In the genomic region with DNA sequence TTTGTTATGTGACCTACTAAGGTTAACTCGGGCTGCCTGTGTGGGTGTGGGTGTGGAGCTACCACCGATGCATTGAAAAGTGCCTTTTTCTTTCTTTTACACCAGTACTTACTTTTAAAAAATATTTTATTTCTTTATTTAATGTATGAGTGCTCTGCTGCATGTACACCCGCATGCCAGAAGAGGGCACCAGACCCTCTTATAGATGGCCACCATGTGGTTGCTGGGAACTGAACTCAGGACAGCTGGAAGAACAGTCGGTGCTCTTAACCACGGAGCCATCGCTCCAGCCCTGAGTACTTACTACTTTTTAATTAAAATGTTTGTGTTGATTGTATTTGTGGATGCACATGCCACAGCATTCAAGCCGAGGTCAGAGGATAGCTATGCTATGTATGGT, we compare ENCODE assay signal across 9 mouse cellular contexts. TPM values are rescaled to one million over a fixed set of nuclear protein-coding genes. Genes with fewer than 3 reads are reported as not detected.
A peak's percentile ranks its signal among the peaks of the same experiment; 100 is the strongest.
DNase-seq lines count a peak whose midpoint lies in the region; ATAC-seq and TF ChIP-seq lines count a peak whose summit lies in the region.
"Had no signal": no experiment of that assay in that cellular context is flagged by ENCODE, and none has a peak within 500 bp of the region (broad histone marks: within the 10 kb centered on the region; RNA-seq: fewer than 3 reads in every experiment).

No protein-coding gene starts in this region.

- no peak overlapping the region for H3K27ac ChIP-seq in kidney, adult 2 months (ENCODE audit: insufficient read depth, low read depth, low read length)
- H3K27ac ChIP-seq in kidney, embryonic 14.5 days (ENCODE audit: low read depth, low read length) = no peak overlapping the region
- no peak overlapping the region for H3K27ac ChIP-seq in CH12.LX (ENCODE audit: insufficient read depth, low read depth)
- H3K27ac ChIP-seq: embryonic facial prominence, embryonic 12.5 days; heart, embryonic 15.5 days had no signal

- H3K4me2 ChIP-seq in kidney, embryonic 14.5 days (replicated peaks; ENCODE audit: low read depth, low read length) = no peak overlapping the region
- no peak overlapping the region for H3K4me2 ChIP-seq in CH12.LX (ENCODE audit: insufficient read depth, low read depth, poor library complexity, severe bottlenecking)
- H3K4me2 ChIP-seq: embryonic facial prominence, embryonic 12.5 days; heart, embryonic 15.5 days had no signal

- TF ChIP-seq EP300 in CH12.LX (IDR thresholded peaks at IDR 0.05; ENCODE audit: low read length) = no peak

- in situ Hi-C loops in CH12.LX (cut with MboI; ENCODE audit: low pct_ligation_motif_present, low pct_unique_long_range_greater_than_20kb, low sequenced_read_pairs) = no loop called here

- WGBS in kidney, adult 2 months = 34% methylated on average over 7 of the region's 7 CpGs
- WGBS in kidney, embryonic 14.5 days = 42% methylated on average over 7 of the region's 7 CpGs

- no peak overlapping the region for H3K4me3 ChIP-seq in kidney, adult 2 months (ENCODE audit: insufficient read depth, low read depth, low read length)
- no peak overlapping the region for H3K4me3 ChIP-seq in kidney, embryonic 14.5 days (ENCODE audit: low read length)
- no peak overlapping the region for H3K4me3 ChIP-seq in CH12.LX (replicated peaks in 1 of 3; ENCODE audit: low read depth in 2 of 3, low read length in 2 of 3, poor library complexity in 1 of 3)
- H3K4me3 ChIP-seq: embryonic facial prominence, embryonic 12.5 days; heart, embryonic 15.5 days had no signal

- no peak overlapping the region for H3K9ac ChIP-seq in kidney, embryonic 14.5 days (ENCODE audit: low read depth, low read length)
- H3K9ac ChIP-seq in CH12.LX (ENCODE audit: insufficient read depth, low read depth) = no peak overlapping the region
- H3K9ac ChIP-seq: embryonic facial prominence, embryonic 12.5 days; heart, embryonic 15.5 days had no signal

- H3K36me3 ChIP-seq in kidney, adult 2 months (ENCODE audit: control insufficient read depth, insufficient read depth, low read length) = no peaks in the 10 kb centered on the region
- no peaks in the 10 kb centered on the region for H3K36me3 ChIP-seq in kidney, embryonic 14.5 days (ENCODE audit: control insufficient read depth, insufficient read depth, low read length)
- H3K36me3 ChIP-seq in CH12.LX (replicated peaks in 1 of 2; ENCODE audit: control insufficient read depth in 1 of 2, insufficient read depth in 1 of 2, low read length in 1 of 2) = no peaks in the 10 kb centered on the region
- H3K36me3 ChIP-seq: embryonic facial prominence, embryonic 12.5 days; heart, embryonic 15.5 days had no signal

- DNase-seq in kidney, adult 2 months = peak; percentile 21
- DNase-seq in CH12.LX (ENCODE audit: extremely low read depth) (peak; percentile 53), R1 (ENCODE audit: low read depth, low spot score) (peak; percentile 60)
- DNase-seq in lung, postnatal 10 days = peak; percentile 23
- DNase-seq in ovary, postnatal 10 days (ENCODE audit: low spot score) = no peak
- no peak for DNase-seq in spleen, postnatal 36 days (ENCODE audit: low spot score in 2 of 2)

- peak; percentile 65 for TF ChIP-seq RAD21 in CH12.LX (IDR thresholded peaks at IDR 0.05; ENCODE audit: low read depth, low read length)

- peak; percentile 62 for TF ChIP-seq CTCF in kidney, adult 2 months (conservative IDR thresholded peaks at IDR 0.05; ENCODE audit: insufficient read depth, insufficient read length, low read depth, low read length)
- TF ChIP-seq CTCF in CH12.LX (conservative IDR thresholded peaks at IDR 0.05 in 1 of 2, IDR thresholded peaks at IDR 0.05 in 1 of 2; ENCODE audit: low read depth in 2 of 2, low read length in 2 of 2) = peak; percentile 72 to 90

- H3K4me1 ChIP-seq in kidney, adult 2 months (ENCODE audit: control insufficient read depth, insufficient read depth, low read length) = no peaks in the 10 kb centered on the region
- no peaks in the 10 kb centered on the region for H3K4me1 ChIP-seq in kidney, embryonic 14.5 days (ENCODE audit: control insufficient read depth, insufficient read depth, low read length)
- no peaks in the 10 kb centered on the region for H3K4me1 ChIP-seq in CH12.LX (ENCODE audit: control insufficient read depth in 1 of 2, insufficient read depth in 2 of 2)
- H3K4me1 ChIP-seq: embryonic facial prominence, embryonic 12.5 days; heart, embryonic 15.5 days had no signal

- no peaks in the 10 kb centered on the region for H3K27me3 ChIP-seq in kidney, adult 2 months (replicated peaks; ENCODE audit: control insufficient read depth, insufficient read depth, low read length)
- H3K27me3 ChIP-seq in kidney, embryonic 14.5 days (ENCODE audit: control insufficient read depth, insufficient read depth, low read length) = no peaks in the 10 kb centered on the region; the same call in 1 of the 2 replicates
- H3K27me3 ChIP-seq in CH12.LX (replicated peaks) = peaks cover 77% of the 10 kb centered on the region

- TF ChIP-seq POLR2A in kidney, adult 2 months (IDR thresholded peaks at IDR 0.05; ENCODE audit: low read depth, low read length) = no peak
- TF ChIP-seq POLR2A in CH12.LX (IDR thresholded peaks at IDR 0.05; ENCODE audit: low read depth, low read length) = no peak

- ATAC-seq in kidney, embryonic 14.5 days (ENCODE audit: low FRiP score, low TSS enrichment) = no peak

- H3K9me3 ChIP-seq in kidney, embryonic 14.5 days (ENCODE audit: control insufficient read depth, low read length) = no peaks in the 10 kb centered on the region
- no peaks in the 10 kb centered on the region for H3K9me3 ChIP-seq in CH12.LX (replicated peaks; ENCODE audit: low read length)
- H3K9me3 ChIP-seq: embryonic facial prominence, embryonic 12.5 days; heart, embryonic 15.5 days had no signal

- dilution Hi-C loops in CH12.LX (cut with MboI; ENCODE audit: extremely low pct_ligation_motif_present, extremely low pct_unique_long_range_greater_than_20kb, low sequenced_read_pairs) = no loop called here

- H3K79me2 ChIP-seq in CH12.LX (replicated peaks; ENCODE audit: control insufficient read depth, extremely low read depth, insufficient read depth, poor library complexity, severe bottlenecking) = no peaks in the 10 kb centered on the region

TF ChIP-seq in CH12.LX, 34 proteins besides CTCF, POLR2A, EP300 and RAD21:
- TF ChIP-seq KAT2A (IDR thresholded peaks at IDR 0.05; ENCODE audit: insufficient replicate concordance, low read length) = no peak
- TF ChIP-seq SMC3 (IDR thresholded peaks at IDR 0.05; ENCODE audit: low read depth, low read length) = peak; percentile 58
- peak; percentile 97 for TF ChIP-seq MYC (IDR thresholded peaks at IDR 0.05; ENCODE audit: low read depth, low read length)
- TF ChIP-seq MAX (IDR thresholded peaks at IDR 0.05; ENCODE audit: low read length) = peak; percentile 64; the same call in 1 of the 2 replicates

RNA-seq across cellular contexts. Expression of a gene that starts 8.6 kb away (rescaled TPM):
- 0.07 TPM in 1 of 2 replicates, not detected in the other for polyA plus RNA-seq in kidney, adult 2 months (2012; rRNA removed)
- not detected in 2 replicates for polyA plus RNA-seq in kidney, embryonic 14.5 days (2014; fragmentation: Nextera tagmentation; extraction: Ambion mirVana)
- total RNA-seq in CH12.LX (2012; rRNA removed) (0.21 TPM in 1 of 2 replicates, not detected in the other), CH12.LX (2014; rRNA removed) (not detected in 2 replicates)
- not detected in 2 replicates for polyA plus RNA-seq in CH12.LX (2012; ENCODE audit: insufficient read length, low read depth)
- polyA plus RNA-seq: embryonic facial prominence, embryonic 12.5 days had no signal

RNA-seq across cellular contexts. Expression of a gene that starts 38.0 kb away (rescaled TPM):
- 0.16 and 0.72 TPM in 2 replicates for polyA plus RNA-seq in kidney, adult 2 months (2012; rRNA removed)
- 0.69 and 1.5 TPM in 2 replicates for polyA plus RNA-seq in kidney, embryonic 14.5 days (2014; fragmentation: Nextera tagmentation; extraction: Ambion mirVana)
- total RNA-seq in CH12.LX (2012; rRNA removed) = 0.04 TPM in 1 of 2 replicates, not detected in the other
- not detected in 2 replicates for total RNA-seq in CH12.LX (2014; rRNA removed)
- polyA plus RNA-seq in CH12.LX (2012; ENCODE audit: insufficient read length, low read depth) = not detected in 2 replicates

RNA-seq across cellular contexts. Expression of a gene that starts 58.7 kb away (rescaled TPM):
- 5.8 and 6.0 TPM in 2 replicates for polyA plus RNA-seq in kidney, adult 2 months (2012; rRNA removed)
- polyA plus RNA-seq in kidney, embryonic 14.5 days (2014; fragmentation: Nextera tagmentation; extraction: Ambion mirVana) = 3.3 and 3.6 TPM in 2 replicates
- not detected in 2 replicates for total RNA-seq in CH12.LX (2012; rRNA removed)
- total RNA-seq in CH12.LX (2014; rRNA removed) = not detected in 2 replicates
- polyA plus RNA-seq in CH12.LX (2012; ENCODE audit: insufficient read length, low read depth) = not detected in 2 replicates

Comparison
In these comparisons a context has a peak if more than half of its experiments do, and no peak if none do; other contexts are left out.
1. DNase-seq: peak in kidney, adult 2 months (single experiment), CH12.LX (single experiment), R1 (single experiment) and lung, postnatal 10 days (single experiment); none in ovary, postnatal 10 days (single experiment) and spleen, postnatal 36 days (0 of 2).